Mouse (Mus musculus) forebrain, postnatal 0 days (tissue): ENCODE data around the gene Adamts4. TPM values are rescaled to one million over a fixed set of nuclear protein-coding genes. Genes with fewer than 3 reads are reported as not detected.

ENCODE experiments used
- ATAC-seq: fragments of 200-750 bp; cut with Nextera tagmentation; 2 replicates; pipeline ENCODE4 v1.8.0; 2017; ENCODE audit warnings: mild to moderate bottlenecking, moderate library complexity
- DNase-seq: peaks from one replicate; pipeline ENCODE4 v3.0.0-alpha.2; 2015
- H3K27ac ChIP-seq: fragments of 300-500 bp; sonication (generic); 2 replicates; pipeline ENCODE4 v1.5.1; 2014; ENCODE audit warnings: low read depth, mild to moderate bottlenecking, antibody characterized with exemption, low read length, moderate library complexity, mixed read lengths
- H3K27me3 ChIP-seq: fragments of 300-500 bp; sonication (generic); 2 replicates; pipeline ENCODE4 v1.6.1; 2014; ENCODE audit warnings: mild to moderate bottlenecking, low read length, mixed read lengths; ENCODE audit not compliant: insufficient read depth
- H3K36me3 ChIP-seq: fragments of 300-500 bp; sonication (generic); 2 replicates; pipeline ENCODE4 v1.6.1; 2014; ENCODE audit warnings: mild to moderate bottlenecking, moderate library complexity; ENCODE audit not compliant: insufficient read depth
- H3K4me1 ChIP-seq: fragments of 300-500 bp; sonication (generic); 2 replicates; pipeline ENCODE4 v1.6.1; 2014; ENCODE audit warnings: antibody characterized with exemption; ENCODE audit not compliant: insufficient read depth
- H3K4me2 ChIP-seq: fragments of 300-500 bp; sonication (generic); 2 replicates; pipeline ENCODE4 v1.6.1; 2014; ENCODE audit warnings: low read depth, mild to moderate bottlenecking, moderate library complexity
- H3K4me3 ChIP-seq: fragments of 300-500 bp; sonication (generic); 2 replicates; pipeline ENCODE4 v1.5.1; 2014; ENCODE audit warnings: low read depth, low read length, mixed read lengths
- H3K9ac ChIP-seq: fragments of 300-500 bp; sonication (generic); 2 replicates; pipeline ENCODE4 v1.6.1; 2014; ENCODE audit warnings: mild to moderate bottlenecking
- H3K9me3 ChIP-seq: fragments of 300-500 bp; sonication (generic); 2 replicates; pipeline ENCODE4 v1.6.1; 2016; ENCODE audit warnings: low read length
- CTCF ChIP-seq: sonication (generic); IDR thresholded peaks from 2 replicates; pipeline ENCODE4 v1.5.1; 2016; ENCODE audit warnings: antibody characterized with exemption, control low read depth, low read depth
- WGBS: fragments of 180-500 bp; shearing (Covaris S2); extraction: QIAGEN DNeasy Blood & Tissue Kit; methylation state at CpG from one replicate; pipeline ENCODE4 v1.1.7; 2014; 5-methylcytosine and 5-hydroxymethylcytosine counted together
- polyA plus RNA-seq: library from polyadenylated mRNA; unstranded; fragments of >200 nt; fragmentation: Nextera tagmentation; extraction: Ambion mirVana; gene quantifications from 2 replicates; pipeline ENCODE4 v1.2.1, GENCODE M21; 2015
- total RNA-seq: library from RNA; depleted of rRNA; stranded (reverse); fragments of >200 nt; gene quantifications from 2 replicates; pipeline ENCODE4 v1.2.3, GENCODE M21; 2014

The Adamts4 gene
- total and polyA plus RNA-seq, 2 experiments from 2014 or later, result 5.6 to 5.9 TPM

- no peaks in the 10 kb centered on the region for H3K27me3 ChIP-seq
- WGBS, result 66% methylated on average over 3 of the region's 3 CpGs
- DNase-seq, result no peak
- peak; percentile 41 for TF ChIP-seq CTCF
- H3K36me3 ChIP-seq, result 0 out of 2 replicates have a peak, but pooled peaks cover 4% of the 10 kb centered on the region
- H3K9ac ChIP-seq, result no peak overlapping the region
- H3K4me1 ChIP-seq, result peaks cover 12% of the 10 kb centered on the region; the same call in 1 of the 2 replicates
- H3K4me2 ChIP-seq, result peak overlapping the region; percentile 50
- peak overlapping the region; percentile 82 for H3K27ac ChIP-seq
- H3K9me3 ChIP-seq, result no peaks in the 10 kb centered on the region
- no peak overlapping the region for H3K4me3 ChIP-seq
- no peak for ATAC-seq
These were observed 13.6 kb downstream of the Adamts4 start for GRCm38 (mm10) chr1:171263666-171264461.

GRCm38 (mm10) chr1:171265971-171266744, 15.9 kb downstream of the Adamts4 start:
- DNase-seq (no peak), ATAC-seq (no peak)
- Histone ChIP-seq H3K9ac (no peak overlapping the region), H3K9me3 (no peaks in the 10 kb centered on the region), H3K36me3 (no peaks in the 10 kb centered on the region), H3K4me3 (no peak overlapping the region), H3K4me2 (no peak overlapping the region), H3K27ac (no peak overlapping the region), H3K27me3 (no peaks in the 10 kb centered on the region), H3K4me1 (peaks cover 17% of the 10 kb centered on the region)
- TF ChIP-seq CTCF, result no peak
- WGBS, result 76% methylated on average over 4 of the region's 4 CpGs

- 56% methylated on average over 1 of the region's 1 CpGs for WGBS
- no peak for TF ChIP-seq CTCF
- peaks cover under 1% of the 10 kb centered on the region; the same call in 1 of the 2 replicates for H3K36me3 ChIP-seq
- ATAC-seq (no peak), DNase-seq (no peak)
- no peaks in the 10 kb centered on the region for H3K9me3 ChIP-seq
- H3K9ac ChIP-seq, result no peak overlapping the region
- no peaks in the 10 kb centered on the region for H3K27me3 ChIP-seq
- no peak overlapping the region for H3K4me2 ChIP-seq
- H3K4me1 ChIP-seq, result peaks cover 15% of the 10 kb centered on the region
- no peak overlapping the region for H3K27ac ChIP-seq
- H3K4me3 ChIP-seq, result no peak overlapping the region
These were observed 18.1 kb downstream of the Adamts4 start for GRCm38 (mm10) chr1:171268341-171268740.

GRCm38 (mm10) chr1:171269848-171270572, 19.8 kb downstream of the Adamts4 start, which contains the start of gene B4galt3:
Gene B4galt3, plus strand, starts transcription at chr1:171270328.
- 3% methylated on average over 36 of the region's 36 CpGs for WGBS
- Histone ChIP-seq H3K4me1 (peaks cover 8% of the 10 kb centered on the region), H3K4me2 (peak within 1 kb of the TSS; percentile 96), H3K9ac (peak within 1 kb of the TSS; percentile 73), H3K27me3 (no peaks in the 10 kb centered on the region), H3K36me3 (peaks cover 17% of the 10 kb centered on the region), H3K4me3 (peak within 1 kb of the TSS; percentile 71), H3K9me3 (no peaks in the 10 kb centered on the region), H3K27ac (peak within 1 kb of the TSS; percentile 51)
- DNase-seq, result peak; percentile 92
- ATAC-seq, result peak; percentile 97
- TF ChIP-seq CTCF, result no peak

GRCm38 (mm10) chr1:171270573-171270900, 20.3 kb downstream of the Adamts4 start:
- Histone ChIP-seq H3K4me2 (peak overlapping the region; percentile 96), H3K36me3 (peaks cover 22% of the 10 kb centered on the region), H3K9me3 (no peaks in the 10 kb centered on the region), H3K27me3 (no peaks in the 10 kb centered on the region), H3K4me1 (peaks cover 8% of the 10 kb centered on the region), H3K9ac (peak overlapping the region; percentile 73), H3K27ac (peak overlapping the region; percentile 51), H3K4me3 (peak overlapping the region; percentile 71)
- no peak for DNase-seq
- no peak for TF ChIP-seq CTCF
- ATAC-seq, result peak; percentile 45
- WGBS, result 2% methylated on average over 19 of the region's 19 CpGs

GRCm38 (mm10) chr1:171271196-171271595, 21.0 kb downstream of the Adamts4 start:
- no peak for TF ChIP-seq CTCF
- Histone ChIP-seq H3K4me1 (peaks cover 8% of the 10 kb centered on the region), H3K4me2 (peak overlapping the region; percentile 96), H3K9ac (peak overlapping the region; percentile 73; the same call in 1 of the 2 replicates), H3K27me3 (no peaks in the 10 kb centered on the region), H3K4me3 (peak overlapping the region; percentile 71), H3K9me3 (no peaks in the 10 kb centered on the region), H3K27ac (peak overlapping the region; percentile 51; the same call in 1 of the 2 replicates), H3K36me3 (peaks cover 29% of the 10 kb centered on the region)
- ATAC-seq, result no peak
- no peak for DNase-seq
- WGBS, result 55% methylated on average over 9 of the region's 9 CpGs
